Mouse (Mus musculus): ENCODE measurements around the gene Gm20532.

DNA sequence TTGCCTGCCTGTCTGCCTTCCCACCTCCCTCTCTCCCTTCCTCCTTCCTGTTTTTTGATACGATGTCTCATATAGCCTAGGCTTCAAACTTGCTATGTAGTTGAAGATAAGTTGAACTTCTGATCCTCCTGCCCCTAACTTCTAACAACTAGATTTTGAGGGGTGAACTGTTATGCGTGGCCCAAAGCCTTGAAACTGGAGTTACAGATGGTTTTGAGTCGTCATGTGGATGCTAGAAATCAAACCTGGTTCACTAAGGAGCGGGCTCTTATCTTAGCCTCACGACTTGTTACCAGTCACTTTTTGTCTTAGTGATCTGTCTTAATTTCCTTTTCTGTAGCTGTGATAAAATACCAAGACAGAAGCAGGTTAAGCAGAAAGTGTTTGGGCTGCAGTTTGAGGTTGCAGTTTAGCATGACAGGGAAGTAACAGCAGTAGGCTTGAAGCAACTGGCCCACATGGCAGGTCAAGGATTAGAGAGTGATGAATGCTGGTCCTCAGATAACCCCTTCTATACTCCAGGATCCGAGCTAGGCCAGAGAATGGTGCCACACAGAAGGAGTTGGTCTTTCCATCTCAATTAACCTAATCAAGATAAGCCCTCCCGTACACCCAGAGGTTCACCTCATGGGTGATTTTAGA, 54.7 kb downstream of the Gm20532 start:
- no peak for TF ChIP-seq EP300 (IDR thresholded peaks at IDR 0.05; ENCODE audit: low read depth)
- TF ChIP-seq CTCF (IDR thresholded peaks at IDR 0.05; ENCODE audit: low read depth) = no peak
